Mouse (Mus musculus): ENCODE measurements around the gene Gm16513. TPM values are rescaled to one million over a fixed set of nuclear protein-coding genes. Genes with fewer than 3 reads are reported as not detected.
"Not testable (repeated sequence)": the region's sequence is repeated elsewhere in the genome, so short reads cannot be mapped to it uniquely, and the experiment has no call there.

The Gm16513 gene
- not detected in 2 replicates for polyA plus RNA-seq (2016; fragmentation: Nextera tagmentation; extraction: Ambion mirVana)

DNA sequence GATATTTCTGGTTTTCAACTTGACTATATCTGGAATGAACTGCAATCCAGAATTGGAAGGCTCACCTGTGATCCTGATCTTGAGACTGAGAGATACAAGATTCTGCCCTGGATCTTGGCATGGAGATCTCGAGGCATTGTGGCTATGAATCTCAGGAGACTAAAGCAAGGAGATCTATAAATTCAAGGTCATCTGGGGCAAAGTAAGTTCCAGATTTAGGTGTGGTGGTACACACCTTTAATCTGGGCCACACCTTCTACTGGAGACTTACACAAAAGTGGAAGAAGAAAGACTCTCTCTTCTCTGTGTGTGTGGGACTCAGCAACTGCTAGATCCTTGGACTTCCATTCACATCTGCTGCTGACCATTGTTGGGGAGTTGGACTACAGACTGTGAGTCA, at the start of gene Gm16513:
Gene Gm16513, plus strand, starts transcription at position 301 of the 400 bp plus-strand sequence.
- H3K4me3 ChIP-seq; H3K27me3 ChIP-seq (ENCODE audit: insufficient read depth, poor library complexity, severe bottlenecking); H3K36me3 ChIP-seq; H3K4me1 ChIP-seq; H3K9me3 ChIP-seq; H3K27ac ChIP-seq; DNase-seq (ENCODE audit: low spot score): not testable (repeated sequence)
- no CpG with 5 or more reads among the region's 1 CpGs for WGBS

Other genes with a start within 250 kb of the Gm16513 start
- gene Gm6367, start 194.0 kb upstream of the Gm16513 start, polyA plus RNA-seq (2016; fragmentation: Nextera tagmentation; extraction: Ambion mirVana): not detected in 2 replicates
- not detected in 2 replicates for gene Gm7942, start 75.7 kb upstream of the Gm16513 start, polyA plus RNA-seq (2016; fragmentation: Nextera tagmentation; extraction: Ambion mirVana)
- gene Gm10424, start 90.1 kb downstream of the Gm16513 start, polyA plus RNA-seq (2016; fragmentation: Nextera tagmentation; extraction: Ambion mirVana): not detected in 2 replicates
- not detected in 2 replicates for gene Gm3259, start 123.3 kb downstream of the Gm16513 start, polyA plus RNA-seq (2016; fragmentation: Nextera tagmentation; extraction: Ambion mirVana)